25 mouse cellular contexts compared by ENCODE assay signal in genomic region chr6:59968701-59969100, GRCm38 (mm10).
DNase-seq lines count a peak whose midpoint lies in the region; ATAC-seq lines count a peak whose summit lies in the region.
"Had no signal": no experiment of that assay in that cellular context is flagged by ENCODE, and none has a peak within 500 bp of the region (broad histone marks: within the 10 kb centered on the region; RNA-seq: fewer than 3 reads in every experiment).

No protein-coding gene starts in this region.

- H3K9ac ChIP-seq in heart, embryonic 13.5 days: no peak overlapping the region
- H3K9ac ChIP-seq in heart, embryonic 16.5 days (ENCODE audit: low read length): no peak overlapping the region
- H3K9ac ChIP-seq: embryonic facial prominence, embryonic 12.5 days; embryonic facial prominence, embryonic 15.5 days; forebrain, postnatal 0 days; hindbrain, embryonic 14.5 days had no signal

- no peaks in the 10 kb centered on the region for H3K4me1 ChIP-seq in heart, embryonic 13.5 days
- H3K4me1 ChIP-seq in heart, embryonic 16.5 days (ENCODE audit: control insufficient read depth, insufficient read depth, low read length): no peaks in the 10 kb centered on the region
- H3K4me1 ChIP-seq: embryonic facial prominence, embryonic 12.5 days; embryonic facial prominence, embryonic 15.5 days had no signal

- no peak overlapping the region for H3K4me3 ChIP-seq in heart, embryonic 13.5 days
- H3K4me3 ChIP-seq in heart, embryonic 16.5 days (ENCODE audit: low read length): no peak overlapping the region
- H3K4me3 ChIP-seq: embryonic facial prominence, embryonic 12.5 days; embryonic facial prominence, embryonic 15.5 days; gastrocnemius, adult 2 months had no signal

- H3K27ac ChIP-seq in heart, embryonic 13.5 days (replicated peaks): no peak overlapping the region; the same call in 1 of the 2 replicates
- H3K27ac ChIP-seq in heart, embryonic 16.5 days (ENCODE audit: low read length): no peak overlapping the region
- H3K27ac ChIP-seq: embryonic facial prominence, embryonic 12.5 days; embryonic facial prominence, embryonic 15.5 days; gastrocnemius, adult 2 months; hindbrain, embryonic 14.5 days; hindbrain, postnatal 0 days had no signal

- intact Hi-C loops in heart, postnatal 36 days (cut with DNase I): no loop called here

- no peak for DNase-seq in heart, postnatal 36 days
- no peak for DNase-seq in heart, adult 18-20 months
- DNase-seq in heart, postnatal 4 days: peak; percentile 35
- no peak for DNase-seq in ovary, postnatal 10 days (ENCODE audit: low spot score)
- DNase-seq: adrenal gland, adult 2 months; adrenal gland, postnatal 14 days; cerebellum, adult 11 months; cerebellum, adult 2 months; cerebellum, adult 9-11 months; cerebellum, postnatal 25 days; forebrain, postnatal 0 days; gastrocnemius, adult 2 months; gastrocnemius, postnatal 14 days; kidney, adult 18-20 months; kidney, adult 9 months had no signal

- no peaks in the 10 kb centered on the region for H3K27me3 ChIP-seq in heart, embryonic 13.5 days (replicated peaks)
- H3K27me3 ChIP-seq in heart, embryonic 16.5 days (ENCODE audit: control insufficient read depth, insufficient read depth, low read length): no peaks in the 10 kb centered on the region
- H3K27me3 ChIP-seq: embryonic facial prominence, embryonic 12.5 days; embryonic facial prominence, embryonic 15.5 days had no signal

- no peaks in the 10 kb centered on the region for H3K9me3 ChIP-seq in heart, embryonic 13.5 days
- H3K9me3 ChIP-seq in heart, embryonic 16.5 days (replicated peaks; ENCODE audit: control insufficient read depth, low read length): no peaks in the 10 kb centered on the region
- H3K9me3 ChIP-seq: embryonic facial prominence, embryonic 12.5 days; embryonic facial prominence, embryonic 15.5 days had no signal

- 0 out of 2 replicates have a peak, but pooled peaks have one; percentile 37 for ATAC-seq in heart, embryonic 13.5 days (ENCODE audit: extremely low read depth, insufficient number of reproducible peaks, low FRiP score, low TSS enrichment)
- ATAC-seq in heart, embryonic 16.5 days (replicated peaks; ENCODE audit: extremely low read depth, insufficient read depth, low FRiP score): peak; percentile 94
- ATAC-seq: CD4-positive, CD25-positive, alpha-beta regulatory T cell, adult 4 months; forebrain, embryonic 14.5 days; forebrain, postnatal 0 days; hindbrain, postnatal 0 days; inflammation-experienced regulatory T-cells, adult 6 months; intestine, embryonic 16.5 days had no signal

- no peaks in the 10 kb centered on the region for H3K36me3 ChIP-seq in heart, embryonic 13.5 days
- no peaks in the 10 kb centered on the region for H3K36me3 ChIP-seq in heart, embryonic 16.5 days (ENCODE audit: control insufficient read depth, insufficient read depth)
- H3K36me3 ChIP-seq: embryonic facial prominence, embryonic 12.5 days; embryonic facial prominence, embryonic 15.5 days had no signal

- H3K4me2 ChIP-seq in heart, embryonic 13.5 days: no peak overlapping the region
- H3K4me2 ChIP-seq in heart, embryonic 16.5 days (ENCODE audit: low read depth, low read length): no peak overlapping the region
- H3K4me2 ChIP-seq: embryonic facial prominence, embryonic 12.5 days; embryonic facial prominence, embryonic 15.5 days; hindbrain, embryonic 14.5 days had no signal

- WGBS in heart, embryonic 13.5 days: 15% methylated on average over 1 of the region's 1 CpGs
- WGBS in heart, embryonic 16.5 days: 36% methylated on average over 1 of the region's 1 CpGs
